Comparison of ENCODE assay signal across 31 mouse cellular contexts in the genomic region with DNA sequence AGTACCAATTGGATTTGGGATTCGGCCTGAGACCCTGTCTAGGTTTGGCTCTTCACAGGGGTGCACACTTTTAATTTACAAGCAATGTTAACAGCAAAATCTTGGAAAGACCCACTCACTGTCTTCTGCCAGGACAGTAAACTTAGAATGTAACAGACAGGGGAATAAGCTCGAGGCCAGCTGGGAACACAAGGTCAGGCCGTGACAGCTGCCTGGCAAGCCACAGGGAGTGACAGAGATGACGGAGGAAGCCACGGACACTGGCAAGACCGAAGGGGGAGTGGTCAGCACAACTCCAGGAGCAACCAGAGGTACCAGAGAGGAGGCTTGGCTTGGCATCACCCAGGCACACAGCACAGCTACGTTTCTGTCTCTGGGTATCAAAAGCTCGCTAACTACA. TPM values are rescaled to one million over a fixed set of nuclear protein-coding genes. Genes with fewer than 3 reads are reported as not detected.
DNase-seq lines count a peak whose midpoint lies in the region; ATAC-seq and TF ChIP-seq lines count a peak whose summit lies in the region.
"Had no signal": no experiment of that assay in that cellular context is flagged by ENCODE, and none has a peak within 500 bp of the region (broad histone marks: within the 10 kb centered on the region; RNA-seq: fewer than 3 reads in every experiment).

No protein-coding gene starts in this region.

- peaks cover 64% of the 10 kb centered on the region for H3K36me3 ChIP-seq in lung, postnatal 0 days (ENCODE audit: insufficient read depth, low read length)
- peaks cover 98% of the 10 kb centered on the region for H3K36me3 ChIP-seq in forebrain, embryonic 13.5 days (ENCODE audit: poor library complexity, severe bottlenecking)

- H3K9me3 ChIP-seq in lung, postnatal 0 days (ENCODE audit: low read length) = no peaks in the 10 kb centered on the region
- no peaks in the 10 kb centered on the region for H3K9me3 ChIP-seq in forebrain, embryonic 13.5 days (replicated peaks)
- H3K9me3 ChIP-seq: embryonic facial prominence, embryonic 10.5 days; embryonic facial prominence, embryonic 15.5 days; heart, embryonic 12.5 days; hindbrain, embryonic 13.5 days; megakaryocyte, embryonic 14.5 days; midbrain, embryonic 12.5 days; neural tube, embryonic 15.5 days had no signal

- no peak overlapping the region for H3K9ac ChIP-seq in lung, postnatal 0 days (replicated peaks; ENCODE audit: low read depth)
- H3K9ac ChIP-seq in forebrain, embryonic 13.5 days = no peak overlapping the region
- H3K9ac ChIP-seq: embryonic facial prominence, embryonic 15.5 days; heart, embryonic 12.5 days; hindbrain, embryonic 13.5 days; liver, embryonic 14.5 days; midbrain, embryonic 12.5 days; neural tube, embryonic 15.5 days had no signal

- no peaks in the 10 kb centered on the region for H3K27me3 ChIP-seq in lung, postnatal 0 days (replicated peaks; ENCODE audit: insufficient read depth, low read length)
- H3K27me3 ChIP-seq in forebrain, embryonic 13.5 days = no peaks in the 10 kb centered on the region
- H3K27me3 ChIP-seq: embryonic facial prominence, embryonic 15.5 days; heart, embryonic 12.5 days; hindbrain, embryonic 13.5 days; midbrain, embryonic 12.5 days; neural tube, embryonic 15.5 days had no signal

- ATAC-seq in lung, postnatal 0 days = peak; percentile 40; the same call in 1 of the 2 replicates
- ATAC-seq in forebrain, embryonic 13.5 days = no peak
- ATAC-seq: CD4-positive, CD25-positive, alpha-beta regulatory T cell, adult 4 months; forebrain, embryonic 14.5 days; inflammation-experienced regulatory T-cells, adult 6 months had no signal

- H3K4me2 ChIP-seq in lung, postnatal 0 days (replicated peaks; ENCODE audit: low read depth, low read length) = no peak overlapping the region
- H3K4me2 ChIP-seq in forebrain, embryonic 13.5 days = no peak overlapping the region
- H3K4me2 ChIP-seq: embryonic facial prominence, embryonic 15.5 days; heart, embryonic 12.5 days; hindbrain, embryonic 13.5 days; midbrain, embryonic 12.5 days; neural tube, embryonic 15.5 days had no signal

- 73% methylated on average over 8 of the region's 8 CpGs for WGBS in lung, postnatal 0 days
- 94% methylated on average over 8 of the region's 8 CpGs for WGBS in forebrain, embryonic 13.5 days

- TF ChIP-seq CTCF in lung, postnatal 0 days (IDR thresholded peaks at IDR 0.05) = no peak

- no peak overlapping the region for H3K27ac ChIP-seq in lung, postnatal 0 days (ENCODE audit: low read length)
- no peak overlapping the region for H3K27ac ChIP-seq in forebrain, embryonic 13.5 days
- H3K27ac ChIP-seq: embryonic facial prominence, embryonic 10.5 days; embryonic facial prominence, embryonic 15.5 days; hindbrain, embryonic 13.5 days; kidney, postnatal 0 days; liver, embryonic 14.5 days; midbrain, embryonic 12.5 days; neural tube, embryonic 15.5 days had no signal

- no peaks in the 10 kb centered on the region for H3K4me1 ChIP-seq in lung, postnatal 0 days (ENCODE audit: insufficient read depth, low read depth, low read length)
- no peaks in the 10 kb centered on the region for H3K4me1 ChIP-seq in forebrain, embryonic 13.5 days
- H3K4me1 ChIP-seq: embryonic facial prominence, embryonic 10.5 days; embryonic facial prominence, embryonic 15.5 days; heart, embryonic 12.5 days; hindbrain, embryonic 13.5 days; midbrain, embryonic 12.5 days; neural tube, embryonic 15.5 days had no signal

- no peak for TF ChIP-seq EP300 in lung, postnatal 0 days (IDR thresholded peaks at IDR 0.05)

- peak; percentile 20 for DNase-seq in lung, postnatal 0 days (ENCODE audit: low spot score)
- DNase-seq in lung, postnatal 25 days (ENCODE audit: low spot score) = no peak
- DNase-seq in adrenal gland, postnatal 10 days = peak; percentile 83
- DNase-seq in gastrocnemius, adult 8-10 months (ENCODE audit: low spot score in 2 of 2) = peak; percentile 38 to 42
- DNase-seq in skeletal muscle tissue, adult 2 months (ENCODE audit: low read depth, low spot score) = peak; percentile 64
- no peak for DNase-seq in urinary bladder, postnatal 4 days (ENCODE audit: low spot score in 2 of 2)
- DNase-seq: cerebellum, adult 8-10 months; cerebellum, postnatal 25 days; heart, postnatal 4 days; kidney, adult 18-20 months; liver; lung, adult 2 months; lung, postnatal 4 days; retina, postnatal 1 day; right cerebral cortex, postnatal 14 days; spleen, adult 18-20 months; thymus, postnatal 25 days had no signal

- H3K4me3 ChIP-seq in lung, postnatal 0 days (ENCODE audit: low read depth, low read length) = no peak overlapping the region
- no peak overlapping the region for H3K4me3 ChIP-seq in forebrain, embryonic 13.5 days
- H3K4me3 ChIP-seq: embryonic facial prominence, embryonic 10.5 days; embryonic facial prominence, embryonic 15.5 days; heart, embryonic 12.5 days; hindbrain, embryonic 13.5 days; megakaryocyte, embryonic 14.5 days; midbrain, embryonic 12.5 days; neural tube, embryonic 15.5 days had no signal

RNA-seq across cellular contexts. Expression of gene Amn, which starts 35.9 kb away (rescaled TPM):
- 0.31 and 0.40 TPM in 2 replicates for polyA plus RNA-seq in lung, postnatal 0 days (2015; fragmentation: Nextera tagmentation; extraction: Ambion mirVana)
- under 1 TPM in 1 of 2 experiments, not detected in 1; 0.27 TPM for total RNA-seq in adrenal gland, postnatal 10 days (2021)
- not detected for total RNA-seq in gastrocnemius, adult 8-10 months (2022)
- 0.76 and 0.98 TPM in 2 replicates for polyA plus RNA-seq in forebrain, embryonic 13.5 days (2015; fragmentation: Nextera tagmentation; extraction: Ambion mirVana)
- total RNA-seq: heart, adult 18-20 months had no signal
- polyA plus RNA-seq: CD4-positive, CD25-positive, alpha-beta regulatory T cell, adult 4 months; inflammation-experienced regulatory T-cells, adult 6 months had no signal

Comparison
In these comparisons a context has a peak if more than half of its experiments do, and no peak if none do; other contexts are left out.
1. DNase-seq: peak in lung, postnatal 0 days (single experiment), adrenal gland, postnatal 10 days (single experiment), gastrocnemius, adult 8-10 months (2 of 2) and skeletal muscle tissue, adult 2 months (single experiment); none in lung, postnatal 25 days (single experiment) and urinary bladder, postnatal 4 days (0 of 2).